Mouse (Mus musculus) stomach, postnatal 0 days (tissue): ENCODE measurements around the gene Slfn14.

ENCODE experiments used
- CTCF ChIP-seq: IDR thresholded peaks from 2 replicates; pipeline ENCODE4 v1.5.1; 2016; ENCODE audit warnings: antibody characterized with exemption, low read depth, mild to moderate bottlenecking, moderate library complexity
- EP300 ChIP-seq: optimal IDR thresholded peaks from 2 replicates; pipeline ENCODE3; 2016; ENCODE audit warnings: antibody characterized with exemption

GRCm38 (mm10) chr11:83282084-83282483, 4.4 kb downstream of the Slfn14 start:
- no peak for TF ChIP-seq CTCF
- no peak for TF ChIP-seq EP300
